Mouse (Mus musculus) stomach, embryonic 15.5 days (tissue): ENCODE measurements at regions not wholly inside any gene's neighbourhood (a gene's known extent, or its start where the extent isn't known, plus 50 kb on each side); places are given as distances from the start of the nearest gene placed in this dataset.

ENCODE experiments used
- ATAC-seq: fragments of 200-750 bp; cut with Nextera tagmentation; 2 replicates; pipeline ENCODE4 v1.8.0; 2017; ENCODE audit warnings: low read depth, moderate number of reproducible peaks, moderate TSS enrichment; ENCODE audit not compliant: insufficient read depth, low FRiP score
- H3K27ac ChIP-seq: fragments of 300-500 bp; sonication (generic); 2 replicates; pipeline ENCODE4 v1.5.1; 2015; ENCODE audit warnings: mild to moderate bottlenecking, inconsistent platforms
- H3K27me3 ChIP-seq: fragments of 300-500 bp; sonication (generic); replicated peaks from 2 replicates; pipeline ENCODE4 v1.6.1; 2015; ENCODE audit warnings: inconsistent platforms
- H3K36me3 ChIP-seq: fragments of 300-500 bp; sonication (generic); 2 replicates; pipeline ENCODE4 v1.6.1; 2015; ENCODE audit warnings: inconsistent platforms
- H3K4me1 ChIP-seq: fragments of 300-500 bp; sonication (generic); 2 replicates; pipeline ENCODE4 v1.6.1; 2015; ENCODE audit warnings: inconsistent platforms
- H3K4me2 ChIP-seq: fragments of 300-500 bp; sonication (generic); 2 replicates; pipeline ENCODE4 v1.6.1; 2015; ENCODE audit warnings: mild to moderate bottlenecking, inconsistent platforms
- H3K4me3 ChIP-seq: fragments of 300-500 bp; sonication (generic); replicated peaks from 2 replicates; pipeline ENCODE4 v1.5.1; 2015; ENCODE audit warnings: inconsistent platforms
- H3K9ac ChIP-seq: fragments of 300-500 bp; sonication (generic); 2 replicates; pipeline ENCODE4 v1.6.1; 2015; ENCODE audit warnings: inconsistent platforms
- H3K9me3 ChIP-seq: fragments of 300-500 bp; sonication (generic); 2 replicates; pipeline ENCODE4 v1.6.1; 2016; ENCODE audit warnings: inconsistent platforms
- WGBS: fragments of 180-500 bp; shearing (Covaris S2); methylation state at CpG from one replicate; pipeline ENCODE4 v1.1.7; 2015; 5-methylcytosine and 5-hydroxymethylcytosine counted together

- H3K4me3 ChIP-seq: no peak overlapping the region
- no peak overlapping the region for H3K4me2 ChIP-seq
- H3K4me1 ChIP-seq: no peaks in the 10 kb centered on the region
- H3K9ac ChIP-seq: no peak overlapping the region
- 63% methylated on average over 4 of the region's 4 CpGs for WGBS
- no peaks in the 10 kb centered on the region for H3K36me3 ChIP-seq
- no peak overlapping the region for H3K27ac ChIP-seq
- ATAC-seq: no peak
- no peaks in the 10 kb centered on the region for H3K9me3 ChIP-seq
- no peaks in the 10 kb centered on the region for H3K27me3 ChIP-seq
Observed at GRCm38 (mm10) chr3:149097026-149097425, 106.7 kb upstream of the Adgrl2 start.

DNA sequence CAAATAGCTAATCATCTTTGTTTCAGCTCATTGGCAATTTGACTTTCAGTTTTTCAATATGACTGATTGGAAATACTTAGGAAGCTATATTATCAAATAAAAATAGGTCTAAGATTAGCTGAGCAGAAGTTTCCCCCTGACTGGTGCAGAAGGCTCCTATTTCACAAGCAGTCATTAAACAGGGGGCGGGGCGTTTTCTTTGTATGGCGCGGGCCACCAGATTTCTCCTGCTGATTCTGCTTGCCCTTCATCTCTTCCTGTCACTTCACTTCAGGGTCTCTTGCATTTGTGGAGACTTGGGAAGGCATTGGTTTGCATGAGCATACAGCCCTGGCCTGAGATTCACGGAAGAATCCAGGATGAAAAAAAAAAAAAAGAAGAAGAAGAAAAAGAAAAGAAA lies 102.3 kb upstream of the Adgrl2 start:
- Histone ChIP-seq H3K4me1 (no peaks in the 10 kb centered on the region; the same call in 1 of the 2 replicates), H3K9ac (no peak overlapping the region), H3K36me3 (no peaks in the 10 kb centered on the region), H3K4me2 (0 out of 2 replicates have a peak overlapping the region, but pooled peaks have one; percentile 13), H3K4me3 (no peak overlapping the region), H3K27me3 (no peaks in the 10 kb centered on the region), H3K9me3 (no peaks in the 10 kb centered on the region), H3K27ac (no peak overlapping the region)
- ATAC-seq: no peak
- WGBS: 19% methylated on average over 5 of the region's 5 CpGs

GRCm38 (mm10) chr3:149090103-149090502 lies 99.7 kb upstream of the Adgrl2 start:
- no peak overlapping the region for H3K9ac ChIP-seq
- no peak overlapping the region for H3K4me2 ChIP-seq
- H3K36me3 ChIP-seq: no peaks in the 10 kb centered on the region
- no peak overlapping the region for H3K4me3 ChIP-seq
- ATAC-seq: no peak
- no peaks in the 10 kb centered on the region for H3K27me3 ChIP-seq
- no peak overlapping the region for H3K27ac ChIP-seq
- peaks cover 12% of the 10 kb centered on the region for H3K4me1 ChIP-seq
- 83% methylated on average over 5 of the region's 5 CpGs for WGBS
- H3K9me3 ChIP-seq: no peaks in the 10 kb centered on the region

DNA sequence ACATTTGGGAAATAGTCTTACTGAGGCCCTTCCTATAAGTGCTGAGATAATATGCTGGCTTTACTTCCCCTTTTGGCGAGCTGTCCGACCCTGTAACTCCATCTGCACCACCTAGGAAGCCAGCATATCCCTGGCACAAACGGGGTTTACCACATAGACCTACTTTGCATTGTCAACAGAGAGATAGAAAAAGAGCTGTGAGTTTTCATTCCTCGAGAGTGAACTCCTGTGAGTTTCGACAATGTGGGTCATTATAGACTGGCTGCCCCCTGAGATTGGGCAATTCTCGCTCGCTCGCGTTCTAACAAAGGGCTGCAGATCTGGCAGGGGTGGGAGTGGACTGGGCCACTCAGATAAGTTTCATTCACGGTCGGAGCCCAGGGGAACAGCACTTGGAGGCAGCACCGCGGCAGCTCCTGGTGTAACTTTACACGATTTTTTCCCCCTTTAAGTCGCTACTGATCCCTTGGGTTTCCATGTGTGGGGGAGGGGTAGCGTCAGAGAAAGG lies 98.3 kb upstream of the Adgrl2 start:
- peaks cover 14% of the 10 kb centered on the region for H3K4me1 ChIP-seq
- H3K27ac ChIP-seq: no peak overlapping the region
- peak overlapping the region; percentile 24; the same call in 1 of the 2 replicates for H3K4me3 ChIP-seq
- ATAC-seq: peak; percentile 69
- H3K9ac ChIP-seq: no peak overlapping the region
- H3K4me2 ChIP-seq: peak overlapping the region; percentile 54
- H3K36me3 ChIP-seq: no peaks in the 10 kb centered on the region
- no peaks in the 10 kb centered on the region for H3K27me3 ChIP-seq
- H3K9me3 ChIP-seq: no peaks in the 10 kb centered on the region
- 14% methylated on average over 16 of the region's 16 CpGs for WGBS

- no peaks in the 10 kb centered on the region for H3K36me3 ChIP-seq
- no peaks in the 10 kb centered on the region for H3K27me3 ChIP-seq
- no peak overlapping the region for H3K4me3 ChIP-seq
- 68% methylated on average over 8 of the region's 8 CpGs for WGBS
- H3K27ac ChIP-seq: no peak overlapping the region
- no peak overlapping the region for H3K9ac ChIP-seq
- H3K9me3 ChIP-seq: no peaks in the 10 kb centered on the region
- peaks cover 14% of the 10 kb centered on the region for H3K4me1 ChIP-seq
- H3K4me2 ChIP-seq: no peak overlapping the region
- ATAC-seq: peak; percentile 43; the same call in 1 of the 2 replicates
Observed at GRCm38 (mm10) chr3:149087488-149087887, 97.1 kb upstream of the Adgrl2 start.

- Histone ChIP-seq H3K4me1 (peaks cover 14% of the 10 kb centered on the region), H3K9ac (no peak overlapping the region), H3K4me3 (no peak overlapping the region), H3K4me2 (no peak overlapping the region), H3K36me3 (no peaks in the 10 kb centered on the region), H3K9me3 (no peaks in the 10 kb centered on the region), H3K27me3 (no peaks in the 10 kb centered on the region), H3K27ac (no peak overlapping the region)
- ATAC-seq: no peak
- WGBS: 22% methylated on average over 5 of the region's 5 CpGs
Observed at GRCm38 (mm10) chr3:149086704-149087103, 96.3 kb upstream of the Adgrl2 start.

DNA sequence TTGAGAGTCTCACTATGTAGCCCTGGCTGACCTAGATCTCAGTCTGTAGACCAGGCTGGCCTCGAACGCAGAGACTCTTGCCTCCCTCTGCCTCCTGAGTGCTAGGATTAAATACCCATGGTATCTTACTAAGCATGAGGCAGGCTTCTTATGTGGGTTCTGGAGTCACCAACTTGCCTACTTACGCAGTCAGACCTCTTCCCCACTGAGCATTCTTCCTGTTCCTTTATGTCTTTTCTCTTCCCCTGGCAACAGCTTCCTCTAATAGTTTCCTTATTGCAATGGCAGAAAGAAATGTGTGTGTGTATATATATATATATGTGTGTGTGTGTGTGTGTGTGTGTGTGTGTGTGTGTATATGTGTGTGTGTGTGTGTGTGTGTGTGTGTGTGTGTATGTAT lies 95.7 kb upstream of the Adgrl2 start:
- Histone ChIP-seq H3K4me2 (no peak overlapping the region), H3K4me1 (peaks cover 14% of the 10 kb centered on the region), H3K27me3 (no peaks in the 10 kb centered on the region), H3K9me3 (no peaks in the 10 kb centered on the region), H3K27ac (peak overlapping the region; percentile 16; the same call in 1 of the 2 replicates), H3K9ac (no peak overlapping the region), H3K36me3 (no peaks in the 10 kb centered on the region), H3K4me3 (no peak overlapping the region)
- WGBS: 73% methylated on average over 3 of the region's 3 CpGs
- ATAC-seq: no peak

GRCm38 (mm10) chr3:149084861-149085598 lies 94.7 kb upstream of the Adgrl2 start:
- no peak for ATAC-seq
- 49% methylated on average over 10 of the region's 10 CpGs for WGBS
- Histone ChIP-seq H3K4me3 (no peak overlapping the region), H3K9ac (no peak overlapping the region), H3K27me3 (no peaks in the 10 kb centered on the region), H3K36me3 (no peaks in the 10 kb centered on the region), H3K4me1 (peaks cover 14% of the 10 kb centered on the region), H3K4me2 (no peak overlapping the region), H3K9me3 (no peaks in the 10 kb centered on the region), H3K27ac (no peak overlapping the region)

DNA sequence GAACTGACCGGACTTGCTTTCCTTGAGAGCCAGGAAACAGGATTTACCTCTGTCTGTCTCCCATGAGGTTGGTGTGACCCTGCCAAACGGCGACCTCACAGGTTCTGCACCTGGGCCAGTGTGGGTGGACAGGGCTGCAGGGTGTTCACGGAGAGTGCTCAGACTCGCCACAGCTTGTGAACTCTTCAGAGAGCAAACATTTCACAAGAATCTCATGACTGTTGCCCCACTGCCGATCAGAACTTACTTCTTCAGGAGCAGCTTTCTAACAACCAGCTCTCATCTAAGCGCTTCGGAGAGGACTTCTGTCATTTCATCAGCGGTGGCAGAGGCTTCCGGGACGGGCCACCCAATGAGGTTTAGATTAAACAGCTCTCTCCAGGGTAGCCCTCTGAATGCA lies 93.0 kb upstream of the Adgrl2 start:
- no peak overlapping the region for H3K27ac ChIP-seq
- no peaks in the 10 kb centered on the region for H3K36me3 ChIP-seq
- H3K4me1 ChIP-seq: peaks cover 14% of the 10 kb centered on the region
- H3K9me3 ChIP-seq: no peaks in the 10 kb centered on the region
- peak overlapping the region; percentile 26 for H3K4me2 ChIP-seq
- H3K27me3 ChIP-seq: no peaks in the 10 kb centered on the region
- no peak overlapping the region for H3K4me3 ChIP-seq
- WGBS: 30% methylated on average over 11 of the region's 11 CpGs
- H3K9ac ChIP-seq: no peak overlapping the region
- ATAC-seq: no peak

DNA sequence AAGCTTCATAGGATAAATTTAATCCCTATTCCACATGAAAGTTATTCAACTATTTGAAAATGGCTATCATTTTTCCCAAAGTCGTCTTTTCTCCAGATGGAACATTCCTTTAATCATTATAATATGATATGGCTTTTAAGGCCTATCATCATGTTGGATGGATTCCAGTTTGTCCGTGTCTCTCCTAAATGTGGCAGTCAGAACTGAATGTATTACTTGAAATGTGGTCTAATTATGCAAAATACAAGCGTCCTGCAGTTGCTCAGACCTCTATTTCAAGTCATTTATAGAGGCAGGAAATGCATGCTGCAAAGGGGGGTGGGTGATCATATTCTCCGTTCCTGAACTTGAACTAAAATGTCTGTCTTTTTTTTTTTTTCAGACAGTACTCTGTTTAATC lies 88.5 kb upstream of the Adgrl2 start:
- H3K9me3 ChIP-seq: no peaks in the 10 kb centered on the region
- no peak overlapping the region for H3K9ac ChIP-seq
- no peaks in the 10 kb centered on the region for H3K4me1 ChIP-seq
- ATAC-seq: no peak
- no peak overlapping the region for H3K4me2 ChIP-seq
- H3K27ac ChIP-seq: no peak overlapping the region
- no peak overlapping the region for H3K4me3 ChIP-seq
- 47% methylated on average over 4 of the region's 4 CpGs for WGBS
- no peaks in the 10 kb centered on the region for H3K36me3 ChIP-seq
- no peaks in the 10 kb centered on the region for H3K27me3 ChIP-seq

DNA sequence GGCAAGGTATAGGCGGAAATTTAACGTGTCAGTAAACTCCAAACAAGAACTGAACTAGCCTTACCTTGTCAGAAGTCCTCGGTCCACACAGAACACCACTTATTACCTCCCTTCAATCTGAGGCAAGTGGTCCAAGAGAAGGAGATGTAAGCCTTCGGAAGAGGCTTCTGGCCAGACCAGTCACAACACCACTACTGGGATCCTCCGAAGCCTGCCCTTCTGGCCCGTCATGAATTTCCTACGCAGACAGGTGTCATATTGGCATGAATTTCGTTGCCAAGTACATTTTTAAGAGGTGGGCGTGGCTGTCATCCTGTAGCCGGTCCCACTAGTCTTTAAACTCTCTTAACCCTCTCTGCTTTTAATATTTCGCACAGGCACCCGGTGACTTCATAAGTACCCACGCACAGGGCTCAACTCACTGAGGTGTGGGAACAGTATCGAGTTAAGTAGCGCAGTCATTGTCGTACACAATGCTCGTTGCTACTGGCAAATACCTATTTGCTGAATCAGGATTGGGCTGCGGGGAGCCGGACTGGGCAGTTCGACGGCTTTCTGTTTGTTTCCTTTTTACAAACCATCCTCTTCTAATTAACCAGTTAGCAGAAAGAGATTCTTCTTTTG lies 86.7 kb upstream of the Adgrl2 start:
- Histone ChIP-seq H3K9me3 (no peaks in the 10 kb centered on the region), H3K4me1 (no peaks in the 10 kb centered on the region), H3K9ac (no peak overlapping the region), H3K27me3 (no peaks in the 10 kb centered on the region), H3K4me2 (peak overlapping the region; percentile 34), H3K4me3 (no peak overlapping the region; the same call in 1 of the 2 replicates), H3K27ac (no peak overlapping the region), H3K36me3 (no peaks in the 10 kb centered on the region)
- 64% methylated on average over 21 of the region's 21 CpGs for WGBS
- ATAC-seq: no peak

- H3K36me3 ChIP-seq: no peaks in the 10 kb centered on the region
- no peak overlapping the region for H3K9ac ChIP-seq
- H3K4me2 ChIP-seq: no peak overlapping the region
- no peak overlapping the region for H3K27ac ChIP-seq
- H3K9me3 ChIP-seq: no peaks in the 10 kb centered on the region
- H3K4me3 ChIP-seq: no peak overlapping the region
- no peaks in the 10 kb centered on the region for H3K27me3 ChIP-seq
- no peak for ATAC-seq
- WGBS: 63% methylated on average over 5 of the region's 5 CpGs
- H3K4me1 ChIP-seq: no peaks in the 10 kb centered on the region
Observed at GRCm38 (mm10) chr3:149075488-149075851, 85.1 kb upstream of the Adgrl2 start.
